Mouse (Mus musculus): ENCODE results near the gene Lrrc4b. TPM values are rescaled to one million over a fixed set of nuclear protein-coding genes. Genes with fewer than 3 reads are reported as not detected.
A peak's percentile ranks its signal among the peaks of the same experiment; 100 is the strongest.

The Lrrc4b gene
- polyA plus RNA-seq, 1 experiment = 372 TPM

DNA sequence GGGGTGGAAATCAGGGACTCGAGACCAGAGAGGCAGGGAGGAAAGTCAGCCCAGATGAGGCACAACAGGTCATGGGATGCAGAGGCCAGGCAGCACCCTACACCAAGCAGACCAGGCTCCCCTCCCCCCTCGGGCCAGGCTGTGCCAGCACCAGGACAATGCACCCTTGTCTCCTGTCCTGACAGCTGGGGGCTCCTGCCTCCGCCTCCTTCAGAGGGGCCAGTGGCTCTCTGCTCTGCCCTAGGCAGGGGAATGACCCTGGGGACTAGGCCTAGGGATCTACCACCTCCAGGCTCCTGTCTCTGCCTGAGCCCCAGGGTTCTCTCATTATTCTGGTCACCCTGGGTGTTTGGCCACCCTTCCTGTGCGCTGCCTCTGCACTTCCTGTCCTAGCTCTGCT lies 45.6 kb downstream of the Lrrc4b start:
- TF ChIP-seq CTCF (IDR thresholded peaks at IDR 0.05; ENCODE audit: borderline replicate concordance, extremely low read depth, insufficient read depth, insufficient read length) (no peak), POLR2A (IDR thresholded peaks at IDR 0.05; ENCODE audit: borderline replicate concordance, extremely low read depth, insufficient read depth, insufficient read length, poor library complexity, severe bottlenecking) (no peak)
- DNase-seq (ENCODE audit: low read depth) = peak; percentile 83

DNA sequence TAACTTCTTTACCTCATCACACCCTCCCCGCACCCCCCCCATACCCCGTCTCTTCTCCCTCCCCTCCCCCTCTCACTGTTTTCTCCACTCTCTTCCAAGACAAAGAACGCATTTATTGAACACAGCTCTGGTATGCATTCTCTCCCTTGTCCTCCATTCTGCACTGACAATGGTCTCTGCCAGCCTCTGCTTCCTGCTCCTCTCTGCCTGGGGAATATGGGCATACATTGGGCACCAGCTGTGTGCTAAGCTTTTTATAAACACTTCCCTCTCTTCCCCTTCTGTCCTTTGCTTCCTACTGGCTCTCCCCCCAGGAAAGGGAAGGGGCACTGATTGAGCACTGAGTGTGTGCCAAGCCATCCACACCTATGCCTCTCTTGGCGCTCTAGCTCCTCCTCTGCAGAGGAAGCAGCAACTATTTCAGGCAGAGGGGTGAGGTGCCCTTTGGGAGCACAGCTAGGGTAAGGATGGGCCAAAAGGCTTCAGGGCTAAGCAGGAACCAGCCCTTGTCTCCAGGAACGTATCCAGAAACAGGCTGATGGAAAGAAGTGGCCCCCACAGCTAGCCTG lies 46.3 kb downstream of the Lrrc4b start:
- DNase-seq (ENCODE audit: low read depth) = peak; percentile 50
- no peak for TF ChIP-seq POLR2A (IDR thresholded peaks at IDR 0.05; ENCODE audit: borderline replicate concordance, extremely low read depth, insufficient read depth, insufficient read length, poor library complexity, severe bottlenecking)
- no peak for TF ChIP-seq CTCF (IDR thresholded peaks at IDR 0.05; ENCODE audit: borderline replicate concordance, extremely low read depth, insufficient read depth, insufficient read length)

DNA sequence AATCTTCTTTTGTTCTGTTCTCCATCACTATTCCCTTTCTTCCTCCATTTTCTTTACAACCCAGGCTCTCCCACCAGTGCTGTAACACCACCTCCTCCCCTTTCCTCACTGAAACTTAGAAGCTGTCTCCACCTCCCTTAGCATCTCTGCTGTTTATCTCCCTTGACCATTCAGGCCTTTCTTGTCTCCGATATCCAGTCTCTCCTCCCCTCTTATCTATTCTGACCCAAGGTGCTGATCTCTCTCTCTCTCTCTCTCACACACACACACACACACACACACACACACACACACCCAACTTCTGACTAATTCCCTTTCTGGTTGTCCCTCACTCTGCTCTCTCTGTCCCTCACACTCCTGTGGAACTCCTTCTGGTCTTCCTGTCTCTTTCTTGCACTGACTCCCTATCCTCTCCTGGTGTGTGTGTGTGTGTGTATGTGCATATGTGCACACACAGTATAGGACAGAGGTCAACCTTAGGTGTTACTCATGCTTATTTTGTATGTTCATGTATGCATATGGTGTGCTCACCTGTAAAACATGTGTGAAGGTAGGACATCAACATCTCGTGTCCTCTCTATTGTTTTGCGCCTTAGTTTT lies 54.1 kb downstream of the Lrrc4b start:
- no peak for TF ChIP-seq POLR2A (IDR thresholded peaks at IDR 0.05; ENCODE audit: borderline replicate concordance, extremely low read depth, insufficient read depth, insufficient read length, poor library complexity, severe bottlenecking)
- TF ChIP-seq CTCF (IDR thresholded peaks at IDR 0.05; ENCODE audit: borderline replicate concordance, extremely low read depth, insufficient read depth, insufficient read length) = no peak
- no peak for DNase-seq (ENCODE audit: low read depth)

DNA sequence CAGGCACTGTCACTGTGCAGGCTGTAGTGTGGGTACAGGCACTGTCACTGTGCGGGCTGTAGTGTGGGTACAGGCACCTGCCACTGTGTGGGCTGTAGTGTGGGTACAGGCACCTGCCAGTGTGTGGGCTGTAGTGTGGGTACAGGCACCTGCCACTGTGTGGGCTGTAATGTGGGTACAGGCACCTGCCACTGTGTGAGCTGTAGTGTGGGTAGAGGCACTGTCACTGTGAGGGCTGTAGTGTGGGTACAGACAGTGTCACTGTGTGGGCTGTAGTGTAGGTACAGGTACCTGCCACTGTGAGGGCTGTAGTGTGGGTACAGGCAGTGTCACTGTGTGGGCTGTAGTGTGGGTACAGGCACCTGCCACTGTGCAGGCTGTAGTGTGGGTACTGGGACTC lies 55.3 kb downstream of the Lrrc4b start:
- TF ChIP-seq CTCF (IDR thresholded peaks at IDR 0.05; ENCODE audit: borderline replicate concordance, extremely low read depth, insufficient read depth, insufficient read length) (no peak), POLR2A (IDR thresholded peaks at IDR 0.05; ENCODE audit: borderline replicate concordance, extremely low read depth, insufficient read depth, insufficient read length, poor library complexity, severe bottlenecking) (no peak)
- no peak for DNase-seq (ENCODE audit: low read depth)

DNA sequence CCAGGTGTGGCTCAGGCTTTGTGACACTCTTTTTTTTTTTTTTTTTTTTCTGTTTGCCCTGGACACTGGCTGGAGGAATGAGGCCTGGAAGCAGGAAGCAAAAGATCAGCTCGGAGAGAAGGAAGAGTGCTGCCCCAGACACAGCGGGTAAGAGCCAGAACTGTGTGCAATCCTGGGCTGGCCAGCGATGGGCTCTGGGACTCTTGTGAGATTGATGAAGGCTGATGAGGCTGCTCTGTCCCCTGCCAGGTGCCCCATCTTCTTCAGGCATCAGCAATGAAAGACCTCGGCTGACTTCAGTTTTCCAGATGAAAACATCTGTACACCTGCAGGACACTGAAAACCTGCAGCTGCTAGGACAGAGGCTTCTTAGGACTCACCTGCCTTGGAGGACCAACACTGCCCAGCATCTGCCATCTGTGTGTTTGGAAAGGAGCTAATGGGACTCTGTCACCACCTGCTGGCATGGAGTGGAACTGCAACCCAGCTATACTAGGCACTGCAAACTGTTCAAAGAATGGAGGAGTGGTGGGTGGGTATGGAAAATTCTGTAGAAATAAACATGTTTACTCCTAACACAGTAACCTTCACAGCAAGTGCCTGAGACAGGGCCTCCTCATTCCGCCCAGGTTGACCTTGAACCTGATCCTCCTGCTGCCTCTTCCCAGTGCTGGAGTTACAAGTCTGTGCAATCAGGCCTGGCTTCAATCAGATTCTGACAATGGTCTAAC lies 56.2 kb downstream of the Lrrc4b start:
- TF ChIP-seq POLR2A (IDR thresholded peaks at IDR 0.05; ENCODE audit: borderline replicate concordance, extremely low read depth, insufficient read depth, insufficient read length, poor library complexity, severe bottlenecking) (no peak), CTCF (IDR thresholded peaks at IDR 0.05; ENCODE audit: borderline replicate concordance, extremely low read depth, insufficient read depth, insufficient read length) (peak; percentile 98)
- DNase-seq (ENCODE audit: low read depth) = peak; percentile 90

DNA sequence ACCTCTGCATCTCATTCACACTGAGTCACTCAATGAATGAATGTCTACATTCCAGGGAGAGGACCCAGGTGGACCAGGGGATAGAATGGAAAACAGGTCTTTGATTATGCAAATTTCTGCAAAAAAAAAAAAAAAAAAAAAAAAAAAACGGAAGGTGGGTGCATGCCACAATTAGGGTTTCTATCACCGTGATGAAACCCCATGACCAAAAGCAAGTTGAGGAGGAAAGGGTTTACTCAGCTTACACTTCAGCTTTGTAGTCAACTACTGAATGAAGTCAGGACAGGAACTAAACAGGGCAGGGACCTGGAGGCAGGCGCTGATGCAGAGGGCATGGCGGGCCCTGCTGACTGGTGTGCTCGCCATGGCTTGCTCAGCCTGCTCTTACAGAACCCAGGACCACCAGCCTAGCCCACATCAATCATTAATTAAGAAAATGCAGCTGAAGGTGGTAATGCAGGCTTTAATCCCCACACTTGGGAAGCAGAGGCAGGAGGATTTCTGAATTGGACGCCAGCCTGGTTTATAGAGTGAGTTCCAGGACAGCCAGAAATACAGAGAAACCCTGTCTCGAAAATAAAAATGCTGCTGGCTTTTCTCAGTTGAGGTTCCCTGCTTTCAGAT lies 56.9 kb downstream of the Lrrc4b start:
- TF ChIP-seq CTCF (IDR thresholded peaks at IDR 0.05; ENCODE audit: borderline replicate concordance, extremely low read depth, insufficient read depth, insufficient read length) (no peak), POLR2A (IDR thresholded peaks at IDR 0.05; ENCODE audit: borderline replicate concordance, extremely low read depth, insufficient read depth, insufficient read length, poor library complexity, severe bottlenecking) (no peak)
- DNase-seq (ENCODE audit: low read depth) = no peak

DNA sequence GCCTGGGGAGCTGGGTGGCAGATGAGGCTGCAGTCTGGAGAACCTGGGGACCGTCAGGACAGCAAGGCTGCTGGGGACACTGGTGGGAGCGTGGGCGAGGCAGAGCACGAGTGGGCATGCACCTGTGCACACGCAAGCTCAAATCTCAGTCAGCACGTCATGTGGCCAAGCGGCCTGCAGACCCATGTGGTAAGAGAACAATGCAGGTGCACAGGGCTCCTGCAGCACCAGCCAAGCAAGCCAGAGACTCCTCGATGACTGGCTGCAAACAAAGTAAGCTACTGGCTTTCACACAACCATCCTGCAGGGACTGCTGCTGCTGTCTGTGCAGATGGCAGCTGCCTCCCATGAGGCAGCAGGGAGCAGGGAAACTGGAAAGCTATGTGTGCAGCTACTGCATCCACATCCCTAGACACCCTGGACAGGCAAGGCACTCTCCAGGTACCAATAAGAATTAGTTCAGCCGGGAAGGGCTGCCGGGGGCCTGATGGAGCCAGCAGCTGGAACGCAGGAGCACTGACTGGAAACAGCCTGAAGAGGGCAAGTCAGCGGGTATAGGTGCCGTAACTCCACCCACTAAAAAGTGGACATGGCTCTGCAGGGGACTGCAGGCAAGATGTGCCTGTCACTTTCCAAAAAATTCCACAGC lies 58.2 kb downstream of the Lrrc4b start:
- no peak for DNase-seq (ENCODE audit: low read depth)
- no peak for TF ChIP-seq POLR2A (IDR thresholded peaks at IDR 0.05; ENCODE audit: borderline replicate concordance, extremely low read depth, insufficient read depth, insufficient read length, poor library complexity, severe bottlenecking)
- no peak for TF ChIP-seq CTCF (IDR thresholded peaks at IDR 0.05; ENCODE audit: borderline replicate concordance, extremely low read depth, insufficient read depth, insufficient read length)

DNA sequence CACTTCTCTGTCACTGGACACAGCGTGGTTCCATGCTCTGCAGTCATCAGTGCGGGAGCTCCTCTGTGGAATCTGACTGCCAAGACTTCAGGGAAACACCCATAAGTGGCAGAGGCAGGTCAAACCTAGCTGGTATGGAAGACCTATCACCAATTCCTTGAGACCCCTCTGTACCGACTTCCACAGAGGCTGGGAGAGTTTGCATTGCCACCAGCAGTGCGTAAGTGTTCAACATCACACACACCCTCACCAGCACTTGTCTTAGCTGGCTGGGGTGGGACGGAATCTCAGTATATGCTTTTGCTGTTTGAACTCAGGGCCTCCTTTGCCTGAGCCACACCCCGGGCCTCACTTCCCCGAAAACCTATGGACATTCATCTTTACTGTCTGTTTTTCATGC lies 59.1 kb downstream of the Lrrc4b start:
- no peak for TF ChIP-seq CTCF (IDR thresholded peaks at IDR 0.05; ENCODE audit: borderline replicate concordance, extremely low read depth, insufficient read depth, insufficient read length)
- TF ChIP-seq POLR2A (IDR thresholded peaks at IDR 0.05; ENCODE audit: borderline replicate concordance, extremely low read depth, insufficient read depth, insufficient read length, poor library complexity, severe bottlenecking) = no peak
- no peak for DNase-seq (ENCODE audit: low read depth)

DNA sequence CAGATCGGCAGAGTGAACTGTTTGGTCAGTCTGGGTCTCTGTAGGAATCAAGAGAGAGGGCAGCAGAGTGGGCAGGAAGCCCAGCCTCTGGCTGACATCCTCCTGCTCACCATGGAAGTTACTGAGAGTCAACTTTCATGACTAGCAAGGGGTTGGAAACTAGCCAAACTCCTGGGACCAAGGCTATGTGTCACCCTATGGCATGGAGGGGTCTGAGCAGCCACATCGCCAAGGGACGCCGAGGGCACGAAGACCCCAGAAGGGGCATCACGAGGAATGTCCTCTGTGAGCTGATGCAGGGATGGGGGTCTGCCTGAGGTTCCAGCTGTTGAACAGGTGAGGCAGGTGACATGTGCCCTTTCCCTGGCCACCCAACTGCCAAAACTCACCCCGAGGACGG lies 59.7 kb downstream of the Lrrc4b start:
- no peak for TF ChIP-seq POLR2A (IDR thresholded peaks at IDR 0.05; ENCODE audit: borderline replicate concordance, extremely low read depth, insufficient read depth, insufficient read length, poor library complexity, severe bottlenecking)
- TF ChIP-seq CTCF (IDR thresholded peaks at IDR 0.05; ENCODE audit: borderline replicate concordance, extremely low read depth, insufficient read depth, insufficient read length) = no peak
- no peak for DNase-seq (ENCODE audit: low read depth)

DNA sequence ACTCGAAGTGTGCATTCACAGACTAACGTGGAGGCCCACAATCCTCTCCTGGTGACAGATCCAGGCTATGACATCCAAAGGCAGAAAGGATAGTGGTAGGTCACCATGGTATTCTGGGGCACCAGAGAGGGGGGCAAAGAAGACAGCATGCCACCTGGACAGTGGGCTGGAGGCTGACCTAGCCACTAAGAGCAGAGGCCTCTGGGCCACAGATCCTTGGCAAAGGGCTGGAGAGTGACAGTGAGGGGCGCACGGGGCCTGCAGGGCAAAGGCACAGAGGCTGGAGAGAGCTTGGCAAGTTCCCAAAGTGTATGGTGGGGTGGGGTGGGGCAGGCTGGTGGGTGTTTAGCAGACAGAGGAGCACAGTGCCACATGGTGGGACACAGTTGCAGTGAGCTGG lies 61.5 kb downstream of the Lrrc4b start:
- no peak for TF ChIP-seq POLR2A (IDR thresholded peaks at IDR 0.05; ENCODE audit: borderline replicate concordance, extremely low read depth, insufficient read depth, insufficient read length, poor library complexity, severe bottlenecking)
- TF ChIP-seq CTCF (IDR thresholded peaks at IDR 0.05; ENCODE audit: borderline replicate concordance, extremely low read depth, insufficient read depth, insufficient read length) = no peak
- DNase-seq (ENCODE audit: low read depth) = no peak

DNA sequence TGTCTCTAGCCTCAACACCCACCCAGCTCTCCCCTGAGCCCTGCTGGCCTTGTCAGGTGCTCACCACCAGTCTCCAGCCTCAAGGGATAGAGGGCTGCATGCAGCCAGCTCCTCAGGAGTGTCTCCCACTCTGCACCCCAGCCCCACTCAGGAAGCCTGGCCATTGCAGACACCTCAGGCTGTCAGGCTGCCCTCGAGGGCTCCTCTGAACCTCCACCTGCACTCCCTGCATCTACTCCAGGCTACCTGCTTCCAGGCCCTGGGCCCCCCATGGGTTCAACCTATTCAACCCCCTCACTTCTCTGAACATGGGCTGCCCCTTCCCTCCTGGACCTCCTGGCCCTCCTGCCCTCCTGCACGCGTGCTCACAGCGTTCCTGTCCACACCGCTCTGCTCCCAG lies 62.6 kb downstream of the Lrrc4b start:
- TF ChIP-seq POLR2A (IDR thresholded peaks at IDR 0.05; ENCODE audit: borderline replicate concordance, extremely low read depth, insufficient read depth, insufficient read length, poor library complexity, severe bottlenecking) (no peak), CTCF (IDR thresholded peaks at IDR 0.05; ENCODE audit: borderline replicate concordance, extremely low read depth, insufficient read depth, insufficient read length) (no peak)
- DNase-seq (ENCODE audit: low read depth) = no peak
